Comparison of ENCODE assay signal across 9 mouse cellular contexts in the genomic region with DNA sequence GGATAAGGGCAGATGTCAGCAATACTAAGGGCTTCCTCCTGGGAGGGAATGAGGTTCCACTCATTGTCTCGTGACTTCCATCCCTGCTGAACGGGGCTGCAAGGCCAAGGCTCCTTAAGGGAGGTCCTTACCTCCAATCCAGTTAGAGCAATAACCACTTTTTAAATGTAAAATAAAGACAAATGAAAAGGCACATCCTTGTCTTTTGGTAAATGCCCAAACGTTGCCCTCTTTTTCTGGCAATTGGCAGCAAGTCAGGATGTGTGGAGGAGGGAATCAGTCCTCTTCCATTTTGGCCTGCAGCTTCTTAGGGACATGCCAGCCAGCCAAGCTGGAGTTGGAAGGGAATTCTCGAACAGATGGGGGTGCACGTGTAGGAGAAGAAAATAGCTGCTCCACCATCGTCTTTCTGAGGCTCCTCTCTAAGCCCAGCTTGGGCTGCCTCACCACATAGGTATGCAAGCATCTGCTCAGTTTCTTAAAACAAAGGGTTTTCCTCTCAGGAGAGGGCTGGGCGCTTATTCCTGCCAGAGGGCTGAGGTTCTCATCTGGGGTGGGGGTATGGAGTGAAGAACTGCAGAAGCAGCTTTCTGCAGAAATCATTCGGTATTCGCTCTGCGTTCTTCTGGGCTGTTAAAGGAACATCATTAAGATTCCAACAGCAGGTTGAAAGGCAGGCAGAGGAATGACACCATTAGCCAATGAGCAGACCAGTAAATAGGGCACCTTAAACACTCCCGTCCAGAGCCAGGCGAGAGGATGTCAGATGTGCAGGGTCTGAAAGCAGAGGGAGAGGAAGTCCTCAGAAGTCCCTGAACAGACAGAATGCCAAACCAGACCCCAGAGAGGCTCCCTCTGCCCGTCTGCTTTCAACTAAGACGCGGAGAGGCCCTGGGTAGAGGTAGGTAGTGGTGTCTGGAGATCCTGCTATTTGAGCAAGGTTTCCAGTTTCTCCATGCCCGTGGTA. TPM values are rescaled to one million over a fixed set of nuclear protein-coding genes. Genes with fewer than 3 reads are reported as not detected.
DNase-seq lines count a peak whose midpoint lies in the region; ATAC-seq and TF ChIP-seq lines count a peak whose summit lies in the region.
"Had no signal": no experiment of that assay in that cellular context is flagged by ENCODE, and none has a peak within 500 bp of the region (broad histone marks: within the 10 kb centered on the region; RNA-seq: fewer than 3 reads in every experiment).

No protein-coding gene starts in this region.

- no peak overlapping the region for H3K4me3 ChIP-seq in cerebellum, adult 2 months (replicated peaks; ENCODE audit: insufficient read depth, low read depth, low read length)
- no peak overlapping the region for H3K4me3 ChIP-seq in hindbrain, embryonic 14.5 days (replicated peaks; ENCODE audit: low read length)
- no peak overlapping the region for H3K4me3 ChIP-seq in midbrain, embryonic 13.5 days (replicated peaks)
- no peak overlapping the region for H3K4me3 ChIP-seq in lung, adult 2 months (replicated peaks; ENCODE audit: extremely low read depth, low read depth, low read length)

- H3K27ac ChIP-seq in cerebellum, adult 2 months (ENCODE audit: insufficient read depth, low read length), result peak overlapping the region; percentile 86
- peak overlapping the region; percentile 78 for H3K27ac ChIP-seq in hindbrain, embryonic 14.5 days
- peak overlapping the region; percentile 77 for H3K27ac ChIP-seq in midbrain, embryonic 13.5 days

- peak; percentile 43; the same call in 1 of the 2 replicates for ATAC-seq in hindbrain, embryonic 14.5 days (ENCODE audit: low FRiP score)
- peak; percentile 58; the same call in 1 of the 2 replicates for ATAC-seq in midbrain, embryonic 13.5 days
- ATAC-seq in megakaryocyte-erythroid progenitor cell, adult 5-6 weeks (replicated peaks; ENCODE audit: low FRiP score, low TSS enrichment, poor library complexity, severe bottlenecking), result no peak

- TF ChIP-seq CTCF in cerebellum, adult 2 months (IDR thresholded peaks at IDR 0.05; ENCODE audit: borderline replicate concordance, insufficient read depth, low read depth, low read length), result no peak
- no peak for TF ChIP-seq CTCF in lung, adult 2 months (IDR thresholded peaks at IDR 0.05; ENCODE audit: insufficient read depth, low read length)

- WGBS in cerebellum, adult 2 months, result 7% methylated on average over 16 of the region's 16 CpGs
- WGBS in hindbrain, embryonic 14.5 days, result 48% methylated on average over 16 of the region's 16 CpGs
- 57% methylated on average over 16 of the region's 16 CpGs for WGBS in midbrain, embryonic 13.5 days
- WGBS in lung, adult 2 months, result 65% methylated on average over 16 of the region's 16 CpGs

- no peak overlapping the region; the same call in 1 of the 2 replicates for H3K9ac ChIP-seq in hindbrain, embryonic 14.5 days
- 0 out of 2 replicates have a peak overlapping the region, but pooled peaks have one; percentile 23 for H3K9ac ChIP-seq in midbrain, embryonic 13.5 days (replicated peaks)

- peak; percentile 75 for DNase-seq in NIH3T3 (ENCODE audit: low read depth)
- DNase-seq in cerebellum, adult 2 months, result peak; percentile 89 to 95
- no peak for DNase-seq in hindbrain, embryonic 14.5 days (ENCODE audit: low spot score)
- DNase-seq in kidney, adult 9 months, result no peak
- no peak for DNase-seq in urinary bladder, adult 2 months (ENCODE audit: low spot score)
- no peak for DNase-seq in lung, adult 2 months

- H3K4me2 ChIP-seq in hindbrain, embryonic 14.5 days (replicated peaks), result no peak overlapping the region
- H3K4me2 ChIP-seq in midbrain, embryonic 13.5 days (replicated peaks), result no peak overlapping the region

- peaks cover 48% of the 10 kb centered on the region for H3K4me1 ChIP-seq in cerebellum, adult 2 months (ENCODE audit: control insufficient read depth, insufficient read depth, low read length)
- peaks cover 27% of the 10 kb centered on the region for H3K4me1 ChIP-seq in hindbrain, embryonic 14.5 days (replicated peaks; ENCODE audit: control insufficient read depth, insufficient read depth, low read length)
- H3K4me1 ChIP-seq in midbrain, embryonic 13.5 days (replicated peaks), result peaks cover 38% of the 10 kb centered on the region
- no peaks in the 10 kb centered on the region for H3K4me1 ChIP-seq in lung, adult 2 months (ENCODE audit: control insufficient read depth, insufficient read depth, low read length)

- no peaks in the 10 kb centered on the region for H3K27me3 ChIP-seq in cerebellum, adult 2 months (ENCODE audit: control insufficient read depth, insufficient read depth, low read length)
- no peaks in the 10 kb centered on the region for H3K27me3 ChIP-seq in hindbrain, embryonic 14.5 days (ENCODE audit: control insufficient read depth, insufficient read depth, low read length)
- H3K27me3 ChIP-seq in midbrain, embryonic 13.5 days, result no peaks in the 10 kb centered on the region

- TF ChIP-seq POLR2A in cerebellum, adult 2 months (IDR thresholded peaks at IDR 0.05; ENCODE audit: borderline replicate concordance, insufficient read depth, low read length), result no peak
- TF ChIP-seq POLR2A in lung, adult 2 months (IDR thresholded peaks at IDR 0.05; ENCODE audit: borderline replicate concordance, extremely low read depth, low read depth, low read length), result no peak

- H3K9me3 ChIP-seq in hindbrain, embryonic 14.5 days (ENCODE audit: control insufficient read depth, low read length), result no peaks in the 10 kb centered on the region
- H3K9me3 ChIP-seq in midbrain, embryonic 13.5 days, result no peaks in the 10 kb centered on the region

- peaks cover 13% of the 10 kb centered on the region; the same call in 1 of the 2 replicates for H3K36me3 ChIP-seq in hindbrain, embryonic 14.5 days (replicated peaks; ENCODE audit: control insufficient read depth, insufficient read depth)
- H3K36me3 ChIP-seq in midbrain, embryonic 13.5 days, result peaks cover 11% of the 10 kb centered on the region

RNA-seq across cellular contexts. Expression of gene Fndc5, which starts 7.9 kb away (rescaled TPM):
- 192 TPM in 2 replicates for polyA plus RNA-seq in cerebellum, adult 2 months (2012; rRNA removed)
- polyA plus RNA-seq in hindbrain, embryonic 14.5 days (2014; fragmentation: Nextera tagmentation; extraction: Ambion mirVana), result 14.5 and 15.4 TPM in 2 replicates
- polyA plus RNA-seq in midbrain, embryonic 13.5 days (2015; fragmentation: Nextera tagmentation; extraction: Ambion mirVana), result 1.9 and 2.0 TPM in 2 replicates
- polyA plus RNA-seq in urinary bladder, adult 2 months (2012; rRNA removed), result 5.9 and 7.1 TPM in 2 replicates
- total RNA-seq in megakaryocyte-erythroid progenitor cell, adult 5-6 weeks (2014; fragmentation: Nextera tagmentation), result not detected in 2 replicates
- total RNA-seq in megakaryocyte-erythroid progenitor cell, adult 5-6 weeks (2017), result 0.65 and 0.75 TPM in 2 replicates
- 4.5 and 5.5 TPM in 2 replicates for polyA plus RNA-seq in lung, adult 2 months (2012; rRNA removed)

RNA-seq across cellular contexts. Expression of gene Hpca, which starts 22.8 kb away (rescaled TPM):
- polyA plus RNA-seq in cerebellum, adult 2 months (2012; rRNA removed), result 148 and 176 TPM in 2 replicates
- 56.2 and 68.7 TPM in 2 replicates for polyA plus RNA-seq in hindbrain, embryonic 14.5 days (2014; fragmentation: Nextera tagmentation; extraction: Ambion mirVana)
- polyA plus RNA-seq in midbrain, embryonic 13.5 days (2015; fragmentation: Nextera tagmentation; extraction: Ambion mirVana), result 17.1 and 17.9 TPM in 2 replicates
- polyA plus RNA-seq in urinary bladder, adult 2 months (2012; rRNA removed), result 0.46 and 0.55 TPM in 2 replicates
- not detected in 2 replicates for total RNA-seq in megakaryocyte-erythroid progenitor cell, adult 5-6 weeks (2014; fragmentation: Nextera tagmentation)
- not detected in 2 replicates for total RNA-seq in megakaryocyte-erythroid progenitor cell, adult 5-6 weeks (2017)
- polyA plus RNA-seq in lung, adult 2 months (2012; rRNA removed), result 0.23 TPM in 1 of 2 replicates, not detected in the other
- polyA plus RNA-seq: spleen, adult 2 months had no signal

RNA-seq across cellular contexts. Expression of gene Tmem54, which starts 39.3 kb away (rescaled TPM):
- polyA plus RNA-seq in cerebellum, adult 2 months (2012; rRNA removed), result 0.16 TPM in 2 replicates
- 0.33 TPM in 1 of 2 replicates, not detected in the other for polyA plus RNA-seq in hindbrain, embryonic 14.5 days (2014; fragmentation: Nextera tagmentation; extraction: Ambion mirVana)
- polyA plus RNA-seq in midbrain, embryonic 13.5 days (2015; fragmentation: Nextera tagmentation; extraction: Ambion mirVana), result not detected in 2 replicates
- polyA plus RNA-seq in urinary bladder, adult 2 months (2012; rRNA removed), result 25.3 and 27.2 TPM in 2 replicates
- not detected in 2 replicates for total RNA-seq in megakaryocyte-erythroid progenitor cell, adult 5-6 weeks (2014; fragmentation: Nextera tagmentation)
- total RNA-seq in megakaryocyte-erythroid progenitor cell, adult 5-6 weeks (2017), result not detected in 2 replicates
- 5.8 and 39.0 TPM in 2 replicates for polyA plus RNA-seq in lung, adult 2 months (2012; rRNA removed)

RNA-seq across cellular contexts. Expression of gene S100pbp, which starts 44.8 kb away (rescaled TPM):
- 28.5 and 31.3 TPM in 2 replicates for polyA plus RNA-seq in cerebellum, adult 2 months (2012; rRNA removed)
- 17.3 and 19.3 TPM in 2 replicates for polyA plus RNA-seq in hindbrain, embryonic 14.5 days (2014; fragmentation: Nextera tagmentation; extraction: Ambion mirVana)
- 19.9 and 21.3 TPM in 2 replicates for polyA plus RNA-seq in midbrain, embryonic 13.5 days (2015; fragmentation: Nextera tagmentation; extraction: Ambion mirVana)
- 19.8 and 21.7 TPM in 2 replicates for polyA plus RNA-seq in urinary bladder, adult 2 months (2012; rRNA removed)
- total RNA-seq in megakaryocyte-erythroid progenitor cell, adult 5-6 weeks (2014; fragmentation: Nextera tagmentation), result 33.7 and 36.6 TPM in 2 replicates
- 9.9 and 26.8 TPM in 2 replicates for total RNA-seq in megakaryocyte-erythroid progenitor cell, adult 5-6 weeks (2017)
- 8.5 and 10.5 TPM in 2 replicates for polyA plus RNA-seq in lung, adult 2 months (2012; rRNA removed)

RNA-seq across cellular contexts. Expression of gene Yars, which starts 44.9 kb away (rescaled TPM):
- 104 and 107 TPM in 2 replicates for polyA plus RNA-seq in cerebellum, adult 2 months (2012; rRNA removed)
- polyA plus RNA-seq in hindbrain, embryonic 14.5 days (2014; fragmentation: Nextera tagmentation; extraction: Ambion mirVana), result 111 and 118 TPM in 2 replicates
- 102 and 115 TPM in 2 replicates for polyA plus RNA-seq in midbrain, embryonic 13.5 days (2015; fragmentation: Nextera tagmentation; extraction: Ambion mirVana)
- polyA plus RNA-seq in urinary bladder, adult 2 months (2012; rRNA removed), result 36.8 and 38.3 TPM in 2 replicates
- 54.8 and 56.6 TPM in 2 replicates for total RNA-seq in megakaryocyte-erythroid progenitor cell, adult 5-6 weeks (2014; fragmentation: Nextera tagmentation)
- 45.5 and 46.2 TPM in 2 replicates for total RNA-seq in megakaryocyte-erythroid progenitor cell, adult 5-6 weeks (2017)
- polyA plus RNA-seq in lung, adult 2 months (2012; rRNA removed), result 9.0 and 15.4 TPM in 2 replicates

Comparison
In these comparisons a context has a peak if more than half of its experiments do, and no peak if none do; other contexts are left out.
1. DNase-seq: peak in NIH3T3 (single experiment) and cerebellum, adult 2 months (2 of 2); none in hindbrain, embryonic 14.5 days (single experiment), kidney, adult 9 months (single experiment), urinary bladder, adult 2 months (single experiment) and lung, adult 2 months (single experiment).
2. RNA of gene Fndc5, which starts 7.9 kb away (polyA plus RNA-seq): 192 TPM in cerebellum, adult 2 months; 14.5 to 15.4 TPM in hindbrain, embryonic 14.5 days, 5.9 to 7.1 TPM in urinary bladder, adult 2 months, 4.5 to 5.5 TPM in lung, adult 2 months and 1.9 to 2.0 TPM in midbrain, embryonic 13.5 days; every median in the first group is over 10 times any median in the second.
3. RNA of gene Hpca, which starts 22.8 kb away (polyA plus RNA-seq): 148 to 176 TPM in cerebellum, adult 2 months, 56.2 to 68.7 TPM in hindbrain, embryonic 14.5 days and 17.1 to 17.9 TPM in midbrain, embryonic 13.5 days; 0.46 to 0.55 TPM in urinary bladder, adult 2 months and 0.23 TPM in lung, adult 2 months; every median in the first group is over 10 times any median in the second.
4. Peak in every context shown above with its lines, with median percentiles within 50 percentile points of each other: H3K27ac ChIP-seq.